Mouse (Mus musculus) neural tube, embryonic 15.5 days (tissue): Measurements from ENCODE around the gene Cdc5l. TPM values are rescaled to one million over a fixed set of nuclear protein-coding genes. Genes with fewer than 3 reads are reported as not detected.

ENCODE experiments used
- ATAC-seq: fragments of 200-750 bp; cut with Nextera tagmentation; 2 replicates; pipeline ENCODE4 v1.8.0; 2017; ENCODE audit warnings: mild to moderate bottlenecking, moderate TSS enrichment, moderate library complexity; ENCODE audit not compliant: low FRiP score
- H3K27ac ChIP-seq: fragments of 300-500 bp; sonication (generic); replicated peaks from 2 replicates; pipeline ENCODE4 v1.5.1; 2015; ENCODE audit warnings: mild to moderate bottlenecking, inconsistent platforms
- H3K27me3 ChIP-seq: fragments of 300-500 bp; sonication (generic); replicated peaks from 2 replicates; pipeline ENCODE4 v1.6.1; 2015; ENCODE audit warnings: inconsistent platforms
- H3K36me3 ChIP-seq: fragments of 300-500 bp; sonication (generic); 2 replicates; pipeline ENCODE4 v1.6.1; 2015; ENCODE audit warnings: inconsistent platforms
- H3K4me1 ChIP-seq: fragments of 300-500 bp; sonication (generic); 2 replicates; pipeline ENCODE4 v1.6.1; 2015; ENCODE audit warnings: inconsistent platforms
- H3K4me2 ChIP-seq: fragments of 300-500 bp; sonication (generic); 2 replicates; pipeline ENCODE4 v1.6.1; 2015; ENCODE audit warnings: inconsistent platforms, mild to moderate bottlenecking, moderate library complexity
- H3K4me3 ChIP-seq: fragments of 300-500 bp; sonication (generic); replicated peaks from 2 replicates; pipeline ENCODE4 v1.5.1; 2015; ENCODE audit warnings: mild to moderate bottlenecking, inconsistent platforms
- H3K9ac ChIP-seq: fragments of 300-500 bp; sonication (generic); replicated peaks from 2 replicates; pipeline ENCODE4 v1.6.1; 2015; ENCODE audit warnings: mild to moderate bottlenecking, inconsistent platforms
- H3K9me3 ChIP-seq: fragments of 300-500 bp; sonication (generic); replicated peaks from 2 replicates; pipeline ENCODE4 v1.6.1; 2016; ENCODE audit warnings: inconsistent platforms
- WGBS: fragments of 180-500 bp; shearing (Covaris S2); methylation state at CpG from one replicate; pipeline ENCODE4 v1.1.7; 2015; ENCODE audit warnings: mixed read lengths; 5-methylcytosine and 5-hydroxymethylcytosine counted together
- polyA plus RNA-seq: library from polyadenylated mRNA; unstranded; fragments of >200 nt; fragmentation: Nextera tagmentation; extraction: Ambion mirVana; gene quantifications from 2 replicates; pipeline ENCODE4 v1.2.1, GENCODE M21; 2015

Gene Cdc5l
- polyA plus RNA-seq, 1 experiment from 2014 or later = 57.1 TPM

DNA sequence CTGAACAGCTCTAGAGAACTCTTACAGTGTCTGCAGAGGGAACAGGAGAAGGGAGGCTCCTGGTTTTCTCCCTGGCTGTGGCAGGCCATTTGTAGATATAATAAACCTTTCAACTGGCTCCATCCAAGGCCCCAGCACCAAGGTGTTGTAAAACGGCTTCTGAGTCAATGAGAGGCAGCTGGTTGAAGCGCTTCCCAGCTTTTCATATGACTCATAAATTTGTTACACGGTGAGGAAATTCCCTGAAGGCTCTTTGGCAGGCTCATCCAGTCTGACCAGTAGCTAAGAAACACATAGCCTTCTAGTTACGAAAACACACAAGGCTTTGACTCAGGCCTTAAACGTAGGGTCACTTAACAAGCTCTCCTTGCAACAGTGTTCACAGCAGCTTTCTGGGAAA lies 74.1 kb downstream of the Cdc5l start:
- 0 out of 2 replicates have a peak, but pooled peaks cover 6% of the 10 kb centered on the region for H3K4me1 ChIP-seq
- no peak overlapping the region for H3K4me3 ChIP-seq
- no peaks in the 10 kb centered on the region for H3K36me3 ChIP-seq
- no peak overlapping the region for H3K27ac ChIP-seq
- no peaks in the 10 kb centered on the region for H3K9me3 ChIP-seq
- H3K27me3 ChIP-seq = no peaks in the 10 kb centered on the region
- no peak overlapping the region for H3K9ac ChIP-seq
- WGBS = 28% methylated on average over 5 of the region's 5 CpGs
- no peak for ATAC-seq
- H3K4me2 ChIP-seq = no peak overlapping the region

DNA sequence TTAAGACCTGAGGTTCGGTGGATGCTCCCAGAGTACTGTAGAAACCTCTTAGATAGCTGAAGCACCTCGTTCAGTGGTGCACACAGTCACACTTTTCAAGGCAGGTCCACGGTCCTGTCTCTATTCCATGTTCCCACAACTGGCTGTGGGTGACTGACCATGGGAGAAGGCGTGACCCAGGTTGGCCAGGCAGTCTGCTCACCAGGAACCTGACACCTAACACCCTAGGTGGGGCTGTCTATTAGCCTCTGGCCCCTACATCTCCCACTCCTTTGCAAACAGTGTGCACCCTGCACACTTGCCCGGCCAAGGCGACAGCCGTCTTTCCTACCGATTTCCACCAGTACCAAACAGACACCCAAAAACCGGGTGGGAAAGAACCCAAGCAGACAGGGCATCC lies 77.1 kb downstream of the Cdc5l start:
- 88% methylated on average over 9 of the region's 9 CpGs for WGBS
- 0 out of 2 replicates have a peak, but pooled peaks cover 6% of the 10 kb centered on the region for H3K4me1 ChIP-seq
- H3K27me3 ChIP-seq = no peaks in the 10 kb centered on the region
- no peaks in the 10 kb centered on the region for H3K9me3 ChIP-seq
- no peak for ATAC-seq
- no peak overlapping the region for H3K4me3 ChIP-seq
- H3K9ac ChIP-seq = no peak overlapping the region
- H3K4me2 ChIP-seq = no peak overlapping the region
- H3K27ac ChIP-seq = no peak overlapping the region
- H3K36me3 ChIP-seq = no peaks in the 10 kb centered on the region

DNA sequence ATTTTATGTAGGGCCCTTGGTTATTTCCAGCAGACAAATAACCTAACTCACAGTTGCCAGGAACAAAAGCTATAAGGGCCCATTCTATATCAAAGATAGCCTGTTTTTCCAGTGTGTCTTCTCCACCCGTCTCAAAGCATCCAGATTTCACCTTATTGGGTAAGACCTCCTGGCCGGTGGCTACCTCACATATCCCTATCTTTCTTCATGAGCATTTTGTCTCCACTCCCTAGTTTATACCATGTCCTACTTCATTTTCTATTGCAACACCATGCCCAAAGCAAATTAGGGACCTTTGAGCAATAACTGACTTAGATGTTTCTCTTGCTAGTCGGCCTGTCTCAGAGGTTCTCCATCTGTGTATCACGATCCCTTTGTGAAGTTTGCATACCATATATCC lies 85.6 kb downstream of the Cdc5l start:
- no peak overlapping the region for H3K9ac ChIP-seq
- H3K4me1 ChIP-seq = no peaks in the 10 kb centered on the region
- H3K36me3 ChIP-seq = no peaks in the 10 kb centered on the region
- 92% methylated on average over 4 of the region's 4 CpGs for WGBS
- H3K27me3 ChIP-seq = no peaks in the 10 kb centered on the region
- no peak for ATAC-seq
- H3K4me2 ChIP-seq = no peak overlapping the region
- no peak overlapping the region for H3K27ac ChIP-seq
- H3K4me3 ChIP-seq = no peak overlapping the region
- H3K9me3 ChIP-seq = 0 out of 2 replicates have a peak, but pooled peaks cover 3% of the 10 kb centered on the region

Other genes with a start within 250 kb of the Cdc5l start
- gene Spats1, start 41.7 kb upstream of the Cdc5l start, polyA plus RNA-seq = 2.1 and 2.9 TPM in 2 replicates
- gene Aars2, start 73.1 kb upstream of the Cdc5l start, polyA plus RNA-seq = 18.0 and 19.4 TPM in 2 replicates
- gene Tcte1, start 89.7 kb upstream of the Cdc5l start, polyA plus RNA-seq = 2.9 and 3.6 TPM in 2 replicates
- 21.2 and 25.6 TPM in 2 replicates for gene Tmem151b, start 115.9 kb upstream of the Cdc5l start, polyA plus RNA-seq
- 4.8 and 10.1 TPM in 2 replicates for gene Nfkbie, start 122.0 kb upstream of the Cdc5l start, polyA plus RNA-seq
- 86.3 and 99.5 TPM in 2 replicates for gene Slc35b2, start 130.1 kb upstream of the Cdc5l start, polyA plus RNA-seq
- gene Hsp90ab1, start 139.5 kb upstream of the Cdc5l start, polyA plus RNA-seq = 1,466 and 1,575 TPM in 2 replicates
- gene Slc29a1, start 165.9 kb upstream of the Cdc5l start, polyA plus RNA-seq = 42.8 and 77.5 TPM in 2 replicates
- 1.5 and 1.6 TPM in 2 replicates for gene Mymx, start 168.4 kb upstream of the Cdc5l start, polyA plus RNA-seq
- 0.77 and 1.2 TPM in 2 replicates for gene Capn11, start 225.6 kb upstream of the Cdc5l start, polyA plus RNA-seq